Mouse (Mus musculus) cerebellum, adult 2 months (tissue): ENCODE measurements around the gene Rs1.

Experiments used
- CTCF ChIP-seq: fragments of 200-500 bp; IDR thresholded peaks from 2 replicates; pipeline ENCODE4 v1.5.1; 2011; ENCODE audit warnings: low read depth, mild to moderate bottlenecking, control low read depth, low read length, moderate library complexity, borderline replicate concordance; ENCODE audit not compliant: insufficient read depth
- POLR2A ChIP-seq: fragments of 200-500 bp; IDR thresholded peaks from 2 replicates; pipeline ENCODE4 v1.6.1; 2011; ENCODE audit warnings: low read length, control low read depth, borderline replicate concordance; ENCODE audit not compliant: insufficient read depth

- TF ChIP-seq CTCF (no peak), POLR2A (no peak)
Observed at GRCm38 (mm10) chrX:160748653-160749052, 19.2 kb upstream of the Rs1 start.
